Mouse (Mus musculus) hindbrain, embryonic 11.5 days (tissue): ENCODE measurements around the gene Nhej1. TPM values are rescaled to one million over a fixed set of nuclear protein-coding genes. Genes with fewer than 3 reads are reported as not detected.

Experiments
- ATAC-seq: fragments of 200-750 bp; cut with Nextera tagmentation; 2 replicates; pipeline ENCODE4 v1.8.0; 2017; ENCODE audit warnings: mild to moderate bottlenecking, moderate TSS enrichment, moderate library complexity; ENCODE audit not compliant: low FRiP score
- DNase-seq: peaks from one replicate; pipeline ENCODE4 v3.0.0-alpha.2; 2015; ENCODE audit warnings: low spot score
- H3K27ac ChIP-seq: fragments of 300-500 bp; sonication (generic); 2 replicates; pipeline ENCODE4 v1.5.1; 2014; ENCODE audit warnings: mild to moderate bottlenecking, low read depth, low read length
- H3K27me3 ChIP-seq: fragments of 300-500 bp; sonication (generic); 2 replicates; pipeline ENCODE4 v1.6.1; 2014; ENCODE audit warnings: mild to moderate bottlenecking, low read length, moderate library complexity, mixed read lengths; ENCODE audit not compliant: control insufficient read depth, insufficient read depth
- H3K36me3 ChIP-seq: fragments of 300-500 bp; sonication (generic); 2 replicates; pipeline ENCODE4 v1.6.1; 2014; ENCODE audit warnings: mild to moderate bottlenecking, low read length, moderate library complexity, mixed read lengths; ENCODE audit not compliant: control insufficient read depth, insufficient read depth
- H3K4me1 ChIP-seq: fragments of 300-500 bp; sonication (generic); replicated peaks from 2 replicates; pipeline ENCODE4 v1.6.1; 2014; ENCODE audit warnings: low read length, mixed read lengths; ENCODE audit not compliant: control insufficient read depth, insufficient read depth
- H3K4me2 ChIP-seq: fragments of 300-500 bp; sonication (generic); replicated peaks from 2 replicates; pipeline ENCODE4 v1.6.1; 2014; ENCODE audit warnings: mild to moderate bottlenecking, low read depth, low read length
- H3K4me3 ChIP-seq: fragments of 300-500 bp; sonication (generic); 2 replicates; pipeline ENCODE4 v1.5.1; 2014; ENCODE audit warnings: low read depth, low read length
- H3K9ac ChIP-seq: fragments of 300-500 bp; sonication (generic); 2 replicates; pipeline ENCODE4 v1.6.1; 2014; ENCODE audit warnings: low read depth, low read length
- H3K9me3 ChIP-seq: fragments of 300-500 bp; sonication (generic); 2 replicates; pipeline ENCODE4 v1.6.1; 2016; ENCODE audit warnings: low read length; ENCODE audit not compliant: control insufficient read depth
- WGBS: fragments of 180-500 bp; shearing (Covaris S2); extraction: QIAGEN DNeasy Blood & Tissue Kit; methylation state at CpG from one replicate; pipeline ENCODE4 v1.1.7; 2014; 5-methylcytosine and 5-hydroxymethylcytosine counted together
- polyA plus RNA-seq: library from polyadenylated mRNA; unstranded; fragments of >200 nt; fragmentation: Nextera tagmentation; extraction: Ambion mirVana; gene quantifications from 2 replicates; pipeline ENCODE4 v1.2.1, GENCODE M21; 2014

Gene Nhej1
- polyA plus RNA-seq = 14.8 and 15.2 TPM in 2 replicates

GRCm38 (mm10) chr1:75124346-75125321 lies at the start of gene Nhej1:
TSS of gene Nhej1 (minus strand) at chr1:75125200.
- ATAC-seq = peak; percentile 96
- Histone ChIP-seq H3K36me3 (no peaks in the 10 kb centered on the region), H3K4me1 (0 out of 2 replicates have a peak, but pooled peaks cover 2% of the 10 kb centered on the region), H3K4me3 (peak within 1 kb of the TSS; percentile 46), H3K4me2 (peak within 1 kb of the TSS; percentile 39), H3K9me3 (no peaks in the 10 kb centered on the region), H3K9ac (peak within 1 kb of the TSS; percentile 70), H3K27ac (peak within 1 kb of the TSS; percentile 84), H3K27me3 (no peaks in the 10 kb centered on the region)
- WGBS = 2% methylated on average over 55 of the region's 56 CpGs
- DNase-seq = peak; percentile 99

GRCm38 (mm10) chr1:75168472-75169464 lies 43.8 kb upstream of the Nhej1 start, which contains the start of gene Zfand2b:
TSS of gene Zfand2b (plus strand) at chr1:75168646.
- H3K4me2 ChIP-seq = peak within 1 kb of the TSS; percentile 51
- H3K9ac ChIP-seq = peak within 1 kb of the TSS; percentile 68
- peak; percentile 99 for ATAC-seq
- no peaks in the 10 kb centered on the region for H3K27me3 ChIP-seq
- H3K36me3 ChIP-seq = 0 out of 2 replicates have a peak, but pooled peaks cover 2% of the 10 kb centered on the region
- DNase-seq = peak; percentile 95
- H3K4me3 ChIP-seq = peak within 1 kb of the TSS; percentile 68
- H3K9me3 ChIP-seq = no peaks in the 10 kb centered on the region
- H3K4me1 ChIP-seq = 0 out of 2 replicates have a peak, but pooled peaks cover 4% of the 10 kb centered on the region
- under 1% methylated on average over 55 of the region's 59 CpGs for WGBS
- peak within 1 kb of the TSS; percentile 79 for H3K27ac ChIP-seq

- peak overlapping the region; percentile 51 for H3K4me2 ChIP-seq
- 0 out of 2 replicates have a peak, but pooled peaks cover 4% of the 10 kb centered on the region for H3K4me1 ChIP-seq
- 10% methylated on average over 7 of the region's 7 CpGs for WGBS
- peak; percentile 49 for ATAC-seq
- peak overlapping the region; percentile 68 for H3K4me3 ChIP-seq
- H3K36me3 ChIP-seq = 0 out of 2 replicates have a peak, but pooled peaks cover 2% of the 10 kb centered on the region
- H3K27me3 ChIP-seq = no peaks in the 10 kb centered on the region
- no peaks in the 10 kb centered on the region for H3K9me3 ChIP-seq
- H3K27ac ChIP-seq = peak overlapping the region; percentile 79; the same call in 1 of the 2 replicates
- no peak for DNase-seq
- H3K9ac ChIP-seq = peak overlapping the region; percentile 52
Measured at GRCm38 (mm10) chr1:75168093-75168471, 43.1 kb upstream of the Nhej1 start.

GRCm38 (mm10) chr1:75160256-75160617 lies 35.2 kb upstream of the Nhej1 start:
- Histone ChIP-seq H3K27ac (no peak overlapping the region), H3K27me3 (no peaks in the 10 kb centered on the region), H3K36me3 (no peaks in the 10 kb centered on the region), H3K9ac (no peak overlapping the region), H3K4me1 (no peaks in the 10 kb centered on the region), H3K9me3 (no peaks in the 10 kb centered on the region), H3K4me2 (no peak overlapping the region), H3K4me3 (no peak overlapping the region)
- 79% methylated on average over 4 of the region's 4 CpGs for WGBS
- DNase-seq = no peak
- no peak for ATAC-seq

GRCm38 (mm10) chr1:75159540-75160255 lies 34.7 kb upstream of the Nhej1 start:
- no peak overlapping the region for H3K4me2 ChIP-seq
- ATAC-seq (no peak), DNase-seq (no peak)
- H3K9me3 ChIP-seq = no peaks in the 10 kb centered on the region
- H3K4me3 ChIP-seq = no peak overlapping the region
- H3K27ac ChIP-seq = no peak overlapping the region
- no peak overlapping the region for H3K9ac ChIP-seq
- WGBS = 72% methylated on average over 5 of the region's 5 CpGs
- no peaks in the 10 kb centered on the region for H3K4me1 ChIP-seq
- no peaks in the 10 kb centered on the region for H3K27me3 ChIP-seq
- H3K36me3 ChIP-seq = no peaks in the 10 kb centered on the region

GRCm38 (mm10) chr1:75158990-75159389 lies 34.0 kb upstream of the Nhej1 start:
- Histone ChIP-seq H3K9ac (no peak overlapping the region), H3K9me3 (no peaks in the 10 kb centered on the region), H3K4me2 (no peak overlapping the region), H3K4me1 (no peaks in the 10 kb centered on the region), H3K4me3 (no peak overlapping the region), H3K27me3 (no peaks in the 10 kb centered on the region), H3K27ac (no peak overlapping the region), H3K36me3 (no peaks in the 10 kb centered on the region)
- DNase-seq (no peak), ATAC-seq (no peak)

- no peak overlapping the region for H3K4me3 ChIP-seq
- no peaks in the 10 kb centered on the region for H3K36me3 ChIP-seq
- no peak overlapping the region for H3K27ac ChIP-seq
- no peaks in the 10 kb centered on the region for H3K4me1 ChIP-seq
- H3K9ac ChIP-seq = no peak overlapping the region
- WGBS = 74% methylated on average over 3 of the region's 3 CpGs
- ATAC-seq (no peak), DNase-seq (no peak)
- no peak overlapping the region for H3K4me2 ChIP-seq
- no peaks in the 10 kb centered on the region for H3K9me3 ChIP-seq
- H3K27me3 ChIP-seq = no peaks in the 10 kb centered on the region
Measured at GRCm38 (mm10) chr1:75155837-75156236, 30.8 kb upstream of the Nhej1 start.

- H3K27me3 ChIP-seq = no peaks in the 10 kb centered on the region
- DNase-seq (no peak), ATAC-seq (no peak)
- H3K36me3 ChIP-seq = peaks cover 7% of the 10 kb centered on the region; the same call in 1 of the 2 replicates
- H3K9me3 ChIP-seq = no peaks in the 10 kb centered on the region
- no peak overlapping the region for H3K4me3 ChIP-seq
- H3K9ac ChIP-seq = no peak overlapping the region
- no peak overlapping the region for H3K27ac ChIP-seq
- H3K4me2 ChIP-seq = no peak overlapping the region
- WGBS = 92% methylated on average over 4 of the region's 4 CpGs
- H3K4me1 ChIP-seq = 0 out of 2 replicates have a peak, but pooled peaks cover 5% of the 10 kb centered on the region
Measured at GRCm38 (mm10) chr1:75148727-75149126, 23.7 kb upstream of the Nhej1 start.
